Mouse (Mus musculus) heart, adult 2 months (tissue): ENCODE results near the gene Hist1h2af.

Source experiments
- CTCF ChIP-seq: fragments of 200-600 bp; IDR thresholded peaks from 2 replicates; pipeline ENCODE4 v1.8.1; 2022; ENCODE audit warnings: antibody characterized with exemption, mild to moderate bottlenecking, moderate library complexity
- EP300 ChIP-seq: fragments of 200-500 bp; IDR thresholded peaks from 2 replicates; pipeline ENCODE4 v1.6.1; 2011; ENCODE audit warnings: low read depth, low read length, control low read depth; ENCODE audit not compliant: insufficient read depth
- POLR2A ChIP-seq: fragments of 200-500 bp; IDR thresholded peaks from 2 replicates; pipeline ENCODE4 v1.6.1; 2011; ENCODE audit warnings: mild to moderate bottlenecking, low read depth, low read length, control low read depth; ENCODE audit not compliant: insufficient read depth

DNA sequence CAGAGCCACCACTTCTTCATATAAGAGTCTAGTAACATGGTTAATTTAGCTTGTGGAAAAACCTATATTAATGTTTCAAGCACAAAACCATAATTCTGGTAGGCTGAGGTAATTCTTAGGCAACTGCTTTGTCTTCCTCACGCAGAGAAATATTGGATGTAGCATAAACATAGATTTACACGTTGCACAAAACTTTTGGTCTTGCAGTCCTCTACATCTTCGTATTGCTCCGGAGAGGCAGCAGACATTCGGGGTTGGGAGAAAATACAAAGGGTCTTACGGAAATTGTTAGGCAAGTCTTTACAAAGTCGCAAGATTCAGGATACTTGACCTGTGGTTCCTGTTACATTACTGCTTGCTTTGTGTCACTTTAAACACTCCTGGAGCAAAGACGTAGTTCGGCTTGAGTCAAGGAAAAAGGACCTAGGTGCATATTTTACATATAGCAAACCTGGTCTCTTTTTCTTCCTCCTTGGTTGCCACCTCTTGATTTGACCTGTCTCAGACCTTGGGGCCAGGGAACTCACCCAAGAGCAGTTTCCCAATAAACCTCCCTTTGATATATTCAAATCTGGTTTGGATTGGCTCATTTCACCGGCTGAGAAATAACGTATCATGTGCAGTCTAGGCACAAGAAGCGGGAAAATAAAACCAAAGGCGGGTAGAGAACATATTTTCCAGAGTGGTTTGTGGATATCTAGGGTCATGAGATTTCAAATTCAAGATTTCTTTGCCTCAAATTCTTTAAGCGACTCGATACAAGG is 844 bp downstream of the Hist1h2af start:
- TF ChIP-seq CTCF, result no peak
- no peak; the same call in 1 of the 2 replicates for TF ChIP-seq POLR2A
- TF ChIP-seq EP300, result no peak
